Comparison of ENCODE assay signal across 8 mouse cellular contexts in the genomic region with DNA sequence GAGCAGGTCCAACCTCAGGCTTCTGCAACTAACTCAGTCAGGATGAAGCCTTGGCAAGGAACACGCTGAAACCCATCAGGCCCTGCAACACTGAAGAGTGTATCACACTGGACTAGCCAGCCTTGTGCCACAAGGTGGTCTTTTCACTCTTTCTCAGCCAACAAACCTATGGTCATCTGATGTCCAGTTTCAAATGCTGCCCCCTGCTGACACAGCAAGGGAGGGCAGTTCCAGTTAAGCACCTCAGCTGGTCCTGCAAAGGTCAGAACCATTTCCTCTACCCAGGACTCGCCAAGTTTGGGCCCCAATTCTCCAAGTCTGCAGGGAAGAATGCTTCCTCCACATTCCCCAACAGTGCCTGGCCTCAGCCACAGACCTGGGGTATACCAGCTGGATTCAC. TPM values are rescaled to one million over a fixed set of nuclear protein-coding genes. Genes with fewer than 3 reads are reported as not detected.
A peak's percentile ranks its signal among the peaks of the same experiment; 100 is the strongest.
DNase-seq lines count a peak whose midpoint lies in the region; ATAC-seq and TF ChIP-seq lines count a peak whose summit lies in the region.

No protein-coding gene starts in this region.

- no peak for TF ChIP-seq POLR2A in liver, adult 2 months (IDR thresholded peaks at IDR 0.05; ENCODE audit: extremely low read depth, insufficient read depth, low read length)

- H3K27me3 ChIP-seq in embryonic facial prominence, embryonic 10.5 days (replicated peaks; ENCODE audit: low read depth, poor library complexity, severe bottlenecking) = no peaks in the 10 kb centered on the region
- H3K27me3 ChIP-seq in hindbrain, embryonic 14.5 days (ENCODE audit: control insufficient read depth, insufficient read depth, low read length) = no peaks in the 10 kb centered on the region
- H3K27me3 ChIP-seq in liver, adult 2 months (ENCODE audit: control insufficient read depth, insufficient read depth, low read length) = no peaks in the 10 kb centered on the region

- peaks cover 23% of the 10 kb centered on the region; the same call in 1 of the 2 replicates for H3K79me2 ChIP-seq in liver, adult 2 months (ENCODE audit: control insufficient read depth, insufficient read depth, low read length)

- WGBS in embryonic facial prominence, embryonic 10.5 days = 45% methylated on average over 2 of the region's 2 CpGs
- 44% methylated on average over 2 of the region's 2 CpGs for WGBS in hindbrain, embryonic 14.5 days
- WGBS in liver, adult 2 months = 48% methylated on average over 2 of the region's 2 CpGs

- no peak for ATAC-seq in hindbrain, embryonic 14.5 days (ENCODE audit: low FRiP score)

- peak overlapping the region; percentile 80 for H3K4me3 ChIP-seq in embryonic facial prominence, embryonic 10.5 days
- H3K4me3 ChIP-seq in hindbrain, embryonic 14.5 days (replicated peaks; ENCODE audit: low read length) = peak overlapping the region; percentile 99
- no peak overlapping the region for H3K4me3 ChIP-seq in liver, adult 2 months (ENCODE audit: insufficient read depth, low read depth, low read length)

- no peaks in the 10 kb centered on the region for H3K9me3 ChIP-seq in embryonic facial prominence, embryonic 10.5 days
- no peaks in the 10 kb centered on the region for H3K9me3 ChIP-seq in hindbrain, embryonic 14.5 days (ENCODE audit: control insufficient read depth, low read length)

- H3K36me3 ChIP-seq in embryonic facial prominence, embryonic 10.5 days (replicated peaks) = peaks cover 59% of the 10 kb centered on the region
- H3K36me3 ChIP-seq in hindbrain, embryonic 14.5 days (replicated peaks; ENCODE audit: control insufficient read depth, insufficient read depth) = peaks cover 42% of the 10 kb centered on the region
- peaks cover 6% of the 10 kb centered on the region for H3K36me3 ChIP-seq in liver, adult 2 months (ENCODE audit: control insufficient read depth, insufficient read depth, low read length)

- H3K4me1 ChIP-seq in embryonic facial prominence, embryonic 10.5 days = peaks cover 35% of the 10 kb centered on the region
- peaks cover 28% of the 10 kb centered on the region for H3K4me1 ChIP-seq in hindbrain, embryonic 14.5 days (replicated peaks; ENCODE audit: control insufficient read depth, insufficient read depth, low read length)
- peaks cover 22% of the 10 kb centered on the region for H3K4me1 ChIP-seq in liver, adult 2 months (ENCODE audit: control insufficient read depth, insufficient read depth, low read length)

- H3K27ac ChIP-seq in embryonic facial prominence, embryonic 10.5 days (replicated peaks) = peak overlapping the region; percentile 97
- H3K27ac ChIP-seq in hindbrain, embryonic 14.5 days = no peak overlapping the region
- no peak overlapping the region for H3K27ac ChIP-seq in liver, adult 2 months (replicated peaks; ENCODE audit: insufficient read depth, low read depth, low read length)

- peak; percentile 78 for TF ChIP-seq CTCF in liver, adult 2 months (IDR thresholded peaks at IDR 0.05; ENCODE audit: low read depth, low read length)

- H3K9ac ChIP-seq in hindbrain, embryonic 14.5 days = peak overlapping the region; percentile 99
- H3K9ac ChIP-seq in liver, adult 2 months (ENCODE audit: low read depth, low read length) = no peak overlapping the region

- peak; percentile 74 to 89 for DNase-seq in adrenal gland, adult (ENCODE audit: inconsistent age in 2 of 2, low spot score in 1 of 2)
- no peak for DNase-seq in adrenal gland, adult 8-10 months
- DNase-seq in ES-CJ7 (ENCODE audit: low read depth, low spot score) = peak; percentile 42
- DNase-seq in embryonic facial prominence, embryonic 10.5 days (ENCODE audit: low spot score) = peak; percentile 66
- no peak for DNase-seq in hindbrain, embryonic 14.5 days (ENCODE audit: low spot score)
- no peak for DNase-seq in liver, adult 2 months (ENCODE audit: extremely low read depth, low read depth, low spot score)
- DNase-seq in natural killer cell, adult 2 months (ENCODE audit: low spot score in 2 of 2) = peak; percentile 28 to 41
- DNase-seq in right cerebral cortex, postnatal 36 days (ENCODE audit: low spot score in 2 of 2) = no peak

- H3K4me2 ChIP-seq in hindbrain, embryonic 14.5 days (replicated peaks) = peak overlapping the region; percentile 94

RNA-seq across cellular contexts. Expression of gene Rnf44, which starts 8.5 kb away (rescaled TPM):
- total RNA-seq in adrenal gland, adult 8-10 months (2022) = 100 to 1,000 TPM; 117 to 123 (median 122) TPM
- polyA plus RNA-seq in embryonic facial prominence, embryonic 10.5 days (2016; fragmentation: Nextera tagmentation; extraction: Ambion mirVana) = 87.6 and 105 TPM in 2 replicates
- 75.9 and 80.7 TPM in 2 replicates for polyA plus RNA-seq in hindbrain, embryonic 14.5 days (2014; fragmentation: Nextera tagmentation; extraction: Ambion mirVana)
- total RNA-seq in liver, adult 2 months (2014; rRNA removed) = 5.8 and 11.4 TPM in 2 replicates
- 86.1 and 87.9 TPM in 2 replicates for polyA plus RNA-seq in liver, adult 2 months (2012; rRNA removed)

RNA-seq across cellular contexts. Expression of gene Cdhr2, which starts 16.1 kb away (rescaled TPM):
- total RNA-seq in adrenal gland, adult 8-10 months (2022) = not detected
- polyA plus RNA-seq in embryonic facial prominence, embryonic 10.5 days (2016; fragmentation: Nextera tagmentation; extraction: Ambion mirVana) = 0.05 and 0.15 TPM in 2 replicates
- 0.14 and 0.16 TPM in 2 replicates for polyA plus RNA-seq in hindbrain, embryonic 14.5 days (2014; fragmentation: Nextera tagmentation; extraction: Ambion mirVana)
- under 0.01 and 0.20 TPM in 2 replicates for total RNA-seq in liver, adult 2 months (2014; rRNA removed)
- 0.15 and 0.18 TPM in 2 replicates for polyA plus RNA-seq in liver, adult 2 months (2012; rRNA removed)

Comparison
In these comparisons a context has a peak if more than half of its experiments do, and no peak if none do; other contexts are left out.
1. DNase-seq: peak in adrenal gland, adult (2 of 2), ES-CJ7 (single experiment), embryonic facial prominence, embryonic 10.5 days (single experiment) and natural killer cell, adult 2 months (2 of 2); none in adrenal gland, adult 8-10 months (single experiment), hindbrain, embryonic 14.5 days (single experiment), liver, adult 2 months (single experiment) and right cerebral cortex, postnatal 36 days (0 of 2).